Mouse (Mus musculus) spleen, adult 12 weeks (tissue): ENCODE measurements around the gene Hspa1l.

ENCODE experiments used
- DNase-seq: peaks from one replicate; pipeline ENCODE4 v3.0.0; 2022; ENCODE audit warnings: low spot score

Hspa1l gene

GRCm38 (mm10) chr17:35026206-35026605 lies 53.7 kb downstream of the Hspa1l start:
- DNase-seq = no peak

- no peak for DNase-seq
Observed at GRCm38 (mm10) chr17:35027277-35028068, 55.0 kb downstream of the Hspa1l start, which contains the start of gene Sapcd1. Sapcd1 (minus strand) TSS chr17:35028016.

- no peak for DNase-seq
Observed at GRCm38 (mm10) chr17:35028315-35028714, 55.8 kb downstream of the Hspa1l start.
